Mouse (Mus musculus) liver, embryonic 16.5 days (tissue): Measurements from ENCODE around the gene Apaf1. TPM values are rescaled to one million over a fixed set of nuclear protein-coding genes. Genes with fewer than 3 reads are reported as not detected.

Experiments
- ATAC-seq: fragments of 200-750 bp; cut with Nextera tagmentation; 2 replicates; pipeline ENCODE4 v1.8.0; 2017; ENCODE audit warnings: low read depth, mild to moderate bottlenecking, moderate number of reproducible peaks, moderate library complexity
- H3K27ac ChIP-seq: fragments of 300-500 bp; sonication (generic); 2 replicates; pipeline ENCODE4 v1.5.1; 2014; ENCODE audit warnings: mild to moderate bottlenecking, low read length
- H3K27me3 ChIP-seq: fragments of 300-500 bp; sonication (generic); 2 replicates; pipeline ENCODE4 v1.6.1; 2014; ENCODE audit warnings: low read depth, low read length, mixed read lengths; ENCODE audit not compliant: control insufficient read depth, insufficient read depth
- H3K36me3 ChIP-seq: fragments of 300-500 bp; sonication (generic); 2 replicates; pipeline ENCODE4 v1.6.1; 2014; ENCODE audit warnings: mild to moderate bottlenecking; ENCODE audit not compliant: control insufficient read depth, insufficient read depth
- H3K4me1 ChIP-seq: fragments of 300-500 bp; sonication (generic); 2 replicates; pipeline ENCODE4 v1.6.1; 2014; ENCODE audit warnings: low read depth, low read length, mixed read lengths; ENCODE audit not compliant: control insufficient read depth
- H3K4me2 ChIP-seq: fragments of 300-500 bp; sonication (generic); 2 replicates; pipeline ENCODE4 v1.6.1; 2014; ENCODE audit warnings: low read depth, low read length, mixed read lengths
- H3K4me3 ChIP-seq: fragments of 300-500 bp; sonication (generic); 2 replicates; pipeline ENCODE4 v1.5.1; 2014; ENCODE audit warnings: low read depth, mild to moderate bottlenecking, low read length
- H3K9ac ChIP-seq: fragments of 300-500 bp; sonication (generic); 2 replicates; pipeline ENCODE4 v1.6.1; 2014; ENCODE audit warnings: low read depth, low read length
- H3K9me3 ChIP-seq: fragments of 300-500 bp; sonication (generic); replicated peaks from 2 replicates; pipeline ENCODE4 v1.6.1; 2016; ENCODE audit warnings: low read length; ENCODE audit not compliant: control insufficient read depth
- WGBS: fragments of 180-500 bp; shearing (Covaris S2); extraction: QIAGEN DNeasy Blood & Tissue Kit; methylation state at CpG from one replicate; pipeline ENCODE4 v1.1.7; 2014; ENCODE audit not compliant: insufficient replicate concordance; 5-methylcytosine and 5-hydroxymethylcytosine counted together
- polyA plus RNA-seq: library from polyadenylated mRNA; unstranded; fragments of >200 nt; fragmentation: Nextera tagmentation; extraction: Ambion mirVana; gene quantifications from 2 replicates; pipeline ENCODE4 v1.2.1, GENCODE M21; 2015

Gene Apaf1
- polyA plus RNA-seq, result 5.8 and 7.0 TPM in 2 replicates

GRCm38 (mm10) chr10:91082550-91083392, at the start of gene Apaf1, which contains the start of gene Ikbip:
TSS of gene Apaf1 (minus strand) at chr10:91082770.
TSS of gene Ikbip (plus strand) at chr10:91082940.
- peaks cover 11% of the 10 kb centered on the region for H3K4me1 ChIP-seq
- peak within 1 kb of the TSS; percentile 96 for H3K4me2 ChIP-seq
- peak within 1 kb of the TSS; percentile 96 for H3K9ac ChIP-seq
- no peaks in the 10 kb centered on the region for H3K27me3 ChIP-seq
- ATAC-seq, result peak; percentile 96
- no peaks in the 10 kb centered on the region for H3K9me3 ChIP-seq
- H3K4me3 ChIP-seq, result peak within 1 kb of the TSS; percentile 99
- peak within 1 kb of the TSS; percentile 92 for H3K27ac ChIP-seq
- H3K36me3 ChIP-seq, result peaks cover 7% of the 10 kb centered on the region
- under 1% methylated on average over 86 of the region's 87 CpGs for WGBS

DNA sequence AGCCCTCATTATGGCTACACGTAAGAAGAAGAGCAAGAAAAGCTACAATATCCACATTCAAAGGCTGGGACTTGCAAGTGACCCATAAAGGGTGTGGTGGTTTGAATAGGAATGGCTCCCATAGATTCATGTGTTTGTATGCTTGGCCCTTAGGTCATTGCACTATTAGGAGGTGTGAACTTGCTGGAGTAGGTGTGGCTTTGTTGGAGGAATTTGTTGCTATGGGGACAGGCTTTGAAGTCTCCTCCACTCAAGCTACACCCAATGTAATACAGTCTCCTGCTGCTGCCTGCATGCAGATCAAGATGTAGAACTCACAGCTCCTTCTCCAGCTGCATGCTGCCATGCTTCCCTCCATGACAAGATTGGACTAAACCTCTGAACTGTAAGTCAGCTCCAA, 49.0 kb upstream of the Apaf1 start:
- Histone ChIP-seq H3K27me3 (no peaks in the 10 kb centered on the region), H3K4me3 (no peak overlapping the region), H3K27ac (no peak overlapping the region), H3K4me1 (0 out of 2 replicates have a peak, but pooled peaks cover 3% of the 10 kb centered on the region), H3K4me2 (no peak overlapping the region), H3K9ac (no peak overlapping the region), H3K36me3 (no peaks in the 10 kb centered on the region), H3K9me3 (no peaks in the 10 kb centered on the region)
- 85% methylated on average over 1 of the region's 1 CpGs for WGBS
- ATAC-seq, result no peak

DNA sequence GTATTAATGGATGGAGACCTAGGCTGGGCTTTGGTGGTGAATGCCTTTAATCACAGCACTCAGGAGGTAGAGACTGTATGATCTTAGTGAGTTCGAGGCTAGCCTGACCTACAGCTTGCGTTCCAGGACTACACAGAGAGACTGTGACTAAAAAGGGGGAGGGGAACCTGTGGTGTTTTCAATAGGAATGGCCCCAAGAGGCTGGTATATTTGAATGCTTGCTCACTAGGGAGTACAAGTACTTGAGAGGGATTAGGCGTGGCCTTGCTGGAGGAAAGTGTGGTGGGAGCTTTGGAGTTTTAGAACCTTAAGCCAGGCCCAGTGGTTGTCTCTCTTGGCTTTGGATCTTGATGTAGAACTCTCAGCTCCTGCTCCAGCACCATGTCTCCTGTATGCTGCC, 48.2 kb upstream of the Apaf1 start:
- 73% methylated on average over 3 of the region's 3 CpGs for WGBS
- Histone ChIP-seq H3K4me1 (0 out of 2 replicates have a peak, but pooled peaks cover 3% of the 10 kb centered on the region), H3K27ac (no peak overlapping the region), H3K4me2 (no peak overlapping the region), H3K9ac (no peak overlapping the region), H3K9me3 (no peaks in the 10 kb centered on the region), H3K4me3 (no peak overlapping the region), H3K27me3 (no peaks in the 10 kb centered on the region), H3K36me3 (no peaks in the 10 kb centered on the region)
- no peak for ATAC-seq

- no peak overlapping the region for H3K27ac ChIP-seq
- 69% methylated on average over 1 of the region's 1 CpGs for WGBS
- H3K4me1 ChIP-seq, result peaks cover 7% of the 10 kb centered on the region
- no peaks in the 10 kb centered on the region for H3K27me3 ChIP-seq
- no peak for ATAC-seq
- H3K4me2 ChIP-seq, result no peak overlapping the region
- no peaks in the 10 kb centered on the region for H3K9me3 ChIP-seq
- no peaks in the 10 kb centered on the region for H3K36me3 ChIP-seq
- no peak overlapping the region for H3K4me3 ChIP-seq
- no peak overlapping the region for H3K9ac ChIP-seq
Observed at GRCm38 (mm10) chr10:91128551-91129160, 46.1 kb upstream of the Apaf1 start.

- no peak overlapping the region for H3K9ac ChIP-seq
- no peak overlapping the region for H3K4me2 ChIP-seq
- peaks cover 12% of the 10 kb centered on the region for H3K4me1 ChIP-seq
- H3K36me3 ChIP-seq, result no peaks in the 10 kb centered on the region
- ATAC-seq, result no peak
- no peak overlapping the region for H3K4me3 ChIP-seq
- H3K27ac ChIP-seq, result no peak overlapping the region
- WGBS, result 29% methylated on average over 2 of the region's 2 CpGs
- H3K27me3 ChIP-seq, result no peaks in the 10 kb centered on the region
- H3K9me3 ChIP-seq, result no peaks in the 10 kb centered on the region
Observed at GRCm38 (mm10) chr10:91127395-91127794, 44.8 kb upstream of the Apaf1 start.

DNA sequence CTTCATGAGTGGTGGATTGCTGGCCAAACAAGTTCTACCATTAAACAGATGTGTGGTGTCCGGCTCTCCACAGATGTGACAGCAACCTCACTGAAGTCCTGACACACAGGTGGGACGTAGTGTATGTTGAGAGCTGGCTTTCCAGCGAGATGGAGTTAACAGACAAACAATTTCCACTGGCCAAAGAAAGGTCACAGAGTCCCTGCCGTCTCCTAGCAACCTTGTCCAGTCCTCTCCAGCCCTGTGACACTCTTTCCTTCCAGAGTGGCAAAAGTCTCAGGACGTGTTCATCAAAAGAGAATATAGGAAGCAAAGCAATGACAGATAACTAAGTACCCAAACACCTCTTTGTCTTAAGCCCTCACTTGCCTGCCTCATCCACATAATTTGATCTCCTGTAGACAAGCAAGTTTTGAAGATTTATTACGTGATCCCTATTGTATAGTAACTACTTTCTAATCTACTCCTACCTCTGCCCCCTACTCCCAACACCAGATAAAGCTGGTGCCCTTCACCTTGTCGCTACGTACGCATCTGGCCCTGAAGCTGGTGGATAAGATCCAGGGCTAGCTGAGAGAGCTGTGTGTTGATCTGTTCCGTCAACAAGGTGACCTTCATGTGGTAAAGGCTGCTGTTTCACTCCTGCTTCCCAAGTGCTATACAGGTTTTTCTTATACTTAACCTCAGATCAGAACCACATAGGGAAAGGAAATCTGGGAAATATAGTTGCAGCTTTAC, 44.2 kb upstream of the Apaf1 start:
- H3K4me3 ChIP-seq, result no peak overlapping the region
- H3K27me3 ChIP-seq, result no peaks in the 10 kb centered on the region
- WGBS, result 53% methylated on average over 10 of the region's 10 CpGs
- no peak overlapping the region for H3K4me2 ChIP-seq
- no peak overlapping the region for H3K9ac ChIP-seq
- no peak for ATAC-seq
- H3K27ac ChIP-seq, result no peak overlapping the region
- peaks cover 4% of the 10 kb centered on the region for H3K36me3 ChIP-seq
- no peaks in the 10 kb centered on the region for H3K9me3 ChIP-seq
- peaks cover 16% of the 10 kb centered on the region for H3K4me1 ChIP-seq

- WGBS, result 9% methylated on average over 59 of the region's 59 CpGs
- no peaks in the 10 kb centered on the region for H3K27me3 ChIP-seq
- H3K4me1 ChIP-seq, result peaks cover 17% of the 10 kb centered on the region
- peak within 1 kb of the TSS; percentile 96 for H3K9ac ChIP-seq
- H3K4me2 ChIP-seq, result peak within 1 kb of the TSS; percentile 85
- H3K36me3 ChIP-seq, result peaks cover 18% of the 10 kb centered on the region
- H3K27ac ChIP-seq, result peak within 1 kb of the TSS; percentile 93
- peak; percentile 99 for ATAC-seq
- no peaks in the 10 kb centered on the region for H3K9me3 ChIP-seq
- peak within 1 kb of the TSS; percentile 95 for H3K4me3 ChIP-seq
Observed at GRCm38 (mm10) chr10:91123828-91124822, 41.6 kb upstream of the Apaf1 start, which contains the start of gene Slc25a3. TSS of gene Slc25a3 (minus strand) at chr10:91124059.

DNA sequence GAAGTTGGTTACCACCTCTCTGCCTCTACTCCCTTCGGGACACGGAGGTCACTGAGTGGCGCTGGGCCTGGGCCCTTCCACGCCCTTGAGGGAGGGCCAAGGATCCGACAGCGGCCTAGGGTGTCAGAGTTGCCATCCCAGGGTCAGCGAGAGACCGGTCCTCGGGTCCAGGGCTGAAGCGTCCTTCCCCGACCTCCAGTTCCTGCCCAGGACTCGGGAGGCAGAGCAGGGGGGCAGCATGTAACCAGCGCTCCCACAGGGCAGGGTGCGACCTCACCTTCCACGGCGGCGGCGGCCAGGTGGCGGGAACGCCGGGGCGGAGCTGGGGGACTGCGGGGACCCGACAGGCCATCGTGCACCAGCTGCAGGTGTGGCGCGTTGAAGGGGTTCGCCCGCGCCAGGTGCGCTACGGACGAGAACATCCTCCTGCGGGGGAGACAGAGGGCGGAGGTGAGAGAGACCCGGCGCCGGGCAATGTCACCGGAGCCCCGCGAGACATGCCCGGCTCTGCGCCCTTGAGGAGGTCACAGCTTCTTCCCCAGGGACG, 40.8 kb upstream of the Apaf1 start:
- Histone ChIP-seq H3K9me3 (no peaks in the 10 kb centered on the region), H3K9ac (peak overlapping the region; percentile 96), H3K27me3 (no peaks in the 10 kb centered on the region), H3K4me2 (peak overlapping the region; percentile 85), H3K4me3 (peak overlapping the region; percentile 95), H3K4me1 (peaks cover 17% of the 10 kb centered on the region), H3K36me3 (peaks cover 24% of the 10 kb centered on the region), H3K27ac (peak overlapping the region; percentile 93)
- peak; percentile 54 for ATAC-seq
- under 1% methylated on average over 44 of the region's 44 CpGs for WGBS
